Mouse (Mus musculus) midbrain, embryonic 16.5 days (tissue): ENCODE data around the gene Fmnl2. TPM values are rescaled to one million over a fixed set of nuclear protein-coding genes. Genes with fewer than 3 reads are reported as not detected.
A peak's percentile ranks its signal among the peaks of the same experiment; 100 is the strongest.

ENCODE experiments used
- ATAC-seq: fragments of 200-750 bp; cut with Nextera tagmentation; 2 replicates; pipeline ENCODE4 v1.8.0; 2017; ENCODE audit warnings: moderate TSS enrichment
- H3K27ac ChIP-seq: fragments of 300-500 bp; sonication (generic); 2 replicates; pipeline ENCODE4 v1.5.1; 2014; ENCODE audit warnings: mild to moderate bottlenecking, low read length, mixed read lengths
- H3K27me3 ChIP-seq: fragments of 300-500 bp; sonication (generic); 2 replicates; pipeline ENCODE4 v1.6.1; 2014; ENCODE audit warnings: low read depth, low read length, mixed read lengths; ENCODE audit not compliant: control insufficient read depth, insufficient read depth
- H3K36me3 ChIP-seq: fragments of 300-500 bp; sonication (generic); 2 replicates; pipeline ENCODE4 v1.6.1; 2014; ENCODE audit warnings: mild to moderate bottlenecking, low read length, moderate library complexity, mixed read lengths; ENCODE audit not compliant: control insufficient read depth, insufficient read depth
- H3K4me1 ChIP-seq: fragments of 300-500 bp; sonication (generic); 2 replicates; pipeline ENCODE4 v1.6.1; 2014; ENCODE audit warnings: mild to moderate bottlenecking, low read length, mixed read lengths; ENCODE audit not compliant: control insufficient read depth, insufficient read depth
- H3K4me2 ChIP-seq: fragments of 300-500 bp; sonication (generic); 2 replicates; pipeline ENCODE4 v1.6.1; 2014; ENCODE audit warnings: mild to moderate bottlenecking, low read length, mixed read lengths
- H3K4me3 ChIP-seq: fragments of 300-500 bp; sonication (generic); 2 replicates; pipeline ENCODE4 v1.5.1; 2014; ENCODE audit warnings: low read depth, mild to moderate bottlenecking, low read length, moderate library complexity, mixed read lengths
- H3K9ac ChIP-seq: fragments of 300-500 bp; sonication (generic); 2 replicates; pipeline ENCODE4 v1.6.1; 2014; ENCODE audit warnings: low read depth, low read length, mixed read lengths
- H3K9me3 ChIP-seq: fragments of 300-500 bp; sonication (generic); replicated peaks from 2 replicates; pipeline ENCODE4 v1.6.1; 2014; ENCODE audit warnings: mild to moderate bottlenecking, low read length, mixed read lengths; ENCODE audit not compliant: control insufficient read depth, poor library complexity, severe bottlenecking
- WGBS: fragments of 180-500 bp; shearing (Covaris S2); extraction: QIAGEN DNeasy Blood & Tissue Kit; methylation state at CpG from one replicate; pipeline ENCODE4 v1.1.7; 2014; 5-methylcytosine and 5-hydroxymethylcytosine counted together
- polyA plus RNA-seq: library from polyadenylated mRNA; unstranded; fragments of >200 nt; fragmentation: Nextera tagmentation; extraction: Ambion mirVana; gene quantifications from 2 replicates; pipeline ENCODE4 v1.2.1, GENCODE M21; 2015

Fmnl2 gene
- polyA plus RNA-seq, 1 experiment from 2014 or later = 7.6 TPM

- no peak for ATAC-seq
- Histone ChIP-seq H3K36me3 (no peaks in the 10 kb centered on the region), H3K27ac (no peak overlapping the region), H3K4me3 (no peak overlapping the region), H3K9ac (no peak overlapping the region), H3K9me3 (no peaks in the 10 kb centered on the region), H3K4me1 (peaks cover 9% of the 10 kb centered on the region; the same call in 1 of the 2 replicates), H3K27me3 (no peaks in the 10 kb centered on the region), H3K4me2 (no peak overlapping the region)
- 97% methylated on average over 3 of the region's 3 CpGs for WGBS
Measured at GRCm38 (mm10) chr2:53000446-53000845, 142.8 kb downstream of the Fmnl2 start.

DNA sequence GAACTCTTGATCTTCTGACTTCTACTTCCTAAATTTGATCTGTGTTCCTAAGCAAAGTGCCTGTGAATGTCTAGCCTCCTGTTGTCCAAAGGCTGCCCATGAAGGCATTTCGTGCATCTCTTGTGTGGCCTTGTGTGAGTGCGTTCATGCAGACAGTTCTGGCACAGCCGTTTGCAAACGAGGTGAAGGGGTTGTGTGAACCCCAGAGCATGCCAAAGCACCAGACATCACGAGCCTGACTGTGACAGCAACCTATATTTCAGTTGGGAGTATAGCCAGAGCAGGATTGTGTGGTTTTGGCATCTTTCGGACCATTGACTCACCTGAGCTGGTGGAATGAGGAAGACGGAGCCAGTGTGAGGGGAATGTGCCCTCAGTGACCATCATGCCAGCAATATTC lies 148.5 kb downstream of the Fmnl2 start:
- no peak overlapping the region for H3K9ac ChIP-seq
- H3K36me3 ChIP-seq = no peaks in the 10 kb centered on the region
- no peak overlapping the region for H3K4me2 ChIP-seq
- no peak overlapping the region for H3K27ac ChIP-seq
- H3K4me3 ChIP-seq = no peak overlapping the region
- peaks cover 11% of the 10 kb centered on the region for H3K4me1 ChIP-seq
- 70% methylated on average over 7 of the region's 7 CpGs for WGBS
- no peak for ATAC-seq
- H3K27me3 ChIP-seq = no peaks in the 10 kb centered on the region
- no peaks in the 10 kb centered on the region for H3K9me3 ChIP-seq

- H3K4me1 ChIP-seq = peaks cover 11% of the 10 kb centered on the region
- H3K27ac ChIP-seq = no peak overlapping the region
- H3K9me3 ChIP-seq = no peaks in the 10 kb centered on the region
- no peak overlapping the region for H3K4me2 ChIP-seq
- 9% methylated on average over 5 of the region's 5 CpGs for WGBS
- ATAC-seq = no peak
- H3K4me3 ChIP-seq = no peak overlapping the region
- H3K36me3 ChIP-seq = no peaks in the 10 kb centered on the region
- H3K9ac ChIP-seq = no peak overlapping the region
- no peaks in the 10 kb centered on the region for H3K27me3 ChIP-seq
Measured at GRCm38 (mm10) chr2:53007142-53007541, 149.5 kb downstream of the Fmnl2 start.

- H3K9ac ChIP-seq = no peak overlapping the region
- H3K4me2 ChIP-seq = no peak overlapping the region
- ATAC-seq = no peak
- H3K36me3 ChIP-seq = no peaks in the 10 kb centered on the region
- H3K27ac ChIP-seq = no peak overlapping the region
- peaks cover 15% of the 10 kb centered on the region for H3K4me1 ChIP-seq
- H3K4me3 ChIP-seq = no peak overlapping the region
- WGBS = 64% methylated on average over 2 of the region's 2 CpGs
- no peaks in the 10 kb centered on the region for H3K9me3 ChIP-seq
- H3K27me3 ChIP-seq = no peaks in the 10 kb centered on the region
Measured at GRCm38 (mm10) chr2:53013051-53013450, 155.4 kb downstream of the Fmnl2 start.

- H3K36me3 ChIP-seq = no peaks in the 10 kb centered on the region
- peaks cover 4% of the 10 kb centered on the region; the same call in 1 of the 2 replicates for H3K4me1 ChIP-seq
- H3K27ac ChIP-seq = no peak overlapping the region
- H3K4me3 ChIP-seq = no peak overlapping the region
- no peak overlapping the region for H3K9ac ChIP-seq
- H3K27me3 ChIP-seq = no peaks in the 10 kb centered on the region
- H3K9me3 ChIP-seq = no peaks in the 10 kb centered on the region
- ATAC-seq = no peak
- no peak overlapping the region for H3K4me2 ChIP-seq
- 69% methylated on average over 5 of the region's 5 CpGs for WGBS
Measured at GRCm38 (mm10) chr2:53014451-53014850, 156.8 kb downstream of the Fmnl2 start.

- WGBS = 95% methylated on average over 3 of the region's 3 CpGs
- Histone ChIP-seq H3K9ac (no peak overlapping the region), H3K27ac (no peak overlapping the region), H3K36me3 (no peaks in the 10 kb centered on the region), H3K4me2 (no peak overlapping the region), H3K4me3 (no peak overlapping the region), H3K9me3 (no peaks in the 10 kb centered on the region), H3K4me1 (no peaks in the 10 kb centered on the region), H3K27me3 (no peaks in the 10 kb centered on the region)
- ATAC-seq = no peak
Measured at GRCm38 (mm10) chr2:53022982-53023381, 165.3 kb downstream of the Fmnl2 start.

DNA sequence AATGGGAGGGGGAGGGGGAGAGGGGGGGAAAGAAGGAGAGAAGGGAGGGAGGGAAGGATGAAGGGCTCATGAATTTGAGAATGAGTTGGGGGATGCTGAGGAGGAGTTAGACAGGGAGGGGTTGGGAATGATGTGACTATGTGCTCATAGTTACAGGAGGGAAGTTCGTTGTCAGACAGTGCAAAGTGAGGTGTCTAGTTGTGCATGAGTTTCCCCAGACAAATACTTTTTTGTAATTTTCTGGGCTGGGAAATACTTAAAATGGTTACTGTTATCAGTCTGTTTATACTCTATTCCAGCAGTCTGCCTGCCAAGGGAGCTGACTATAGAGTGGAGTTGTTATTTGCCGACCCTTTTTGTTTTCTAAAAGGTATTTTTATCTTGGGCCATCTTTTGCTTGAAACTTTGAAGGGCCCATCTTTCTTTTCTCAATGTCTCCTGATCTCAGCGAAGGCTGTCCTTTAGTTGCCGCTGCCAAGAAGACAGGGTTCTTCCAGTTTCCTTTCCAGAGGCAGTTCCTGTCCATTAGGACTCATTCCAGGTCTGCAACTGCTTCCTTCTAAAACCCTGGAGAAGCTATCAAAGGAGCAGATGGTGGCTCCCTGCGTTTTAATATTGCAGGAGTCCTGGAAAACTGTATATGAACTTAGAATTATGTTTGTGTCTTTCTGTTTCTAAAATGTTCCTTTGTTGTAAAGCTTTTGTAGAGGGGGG lies 168.6 kb downstream of the Fmnl2 start:
- 93% methylated on average over 5 of the region's 5 CpGs for WGBS
- Histone ChIP-seq H3K27me3 (no peaks in the 10 kb centered on the region), H3K36me3 (no peaks in the 10 kb centered on the region), H3K27ac (no peak overlapping the region), H3K9me3 (no peaks in the 10 kb centered on the region), H3K9ac (no peak overlapping the region), H3K4me3 (no peak overlapping the region), H3K4me1 (peaks cover 5% of the 10 kb centered on the region), H3K4me2 (no peak overlapping the region)
- ATAC-seq = no peak

GRCm38 (mm10) chr2:53028868-53029267 lies 171.2 kb downstream of the Fmnl2 start:
- Histone ChIP-seq H3K36me3 (no peaks in the 10 kb centered on the region), H3K4me2 (no peak overlapping the region), H3K27ac (no peak overlapping the region), H3K4me1 (peaks cover 5% of the 10 kb centered on the region), H3K27me3 (no peaks in the 10 kb centered on the region), H3K9ac (no peak overlapping the region), H3K9me3 (no peaks in the 10 kb centered on the region), H3K4me3 (no peak overlapping the region)
- peak; percentile 39; the same call in 1 of the 2 replicates for ATAC-seq
- WGBS = 93% methylated on average over 1 of the region's 1 CpGs

- WGBS = 57% methylated on average over 7 of the region's 7 CpGs
- H3K9me3 ChIP-seq = no peaks in the 10 kb centered on the region
- no peak overlapping the region; the same call in 1 of the 2 replicates for H3K27ac ChIP-seq
- H3K27me3 ChIP-seq = no peaks in the 10 kb centered on the region
- no peak overlapping the region for H3K4me2 ChIP-seq
- H3K4me3 ChIP-seq = no peak overlapping the region
- H3K36me3 ChIP-seq = no peaks in the 10 kb centered on the region
- no peak for ATAC-seq
- no peak overlapping the region for H3K9ac ChIP-seq
- H3K4me1 ChIP-seq = peaks cover 5% of the 10 kb centered on the region
Measured at GRCm38 (mm10) chr2:53029716-53030431, 172.2 kb downstream of the Fmnl2 start.
